Mouse (Mus musculus): Measurements from ENCODE around the gene Slc38a8. TPM values are rescaled to one million over a fixed set of nuclear protein-coding genes. Genes with fewer than 3 reads are reported as not detected.
A peak's percentile ranks its signal among the peaks of the same experiment; 100 is the strongest.

Gene Slc38a8
- total and polyA plus RNA-seq, 2 experiments from 2014 or later, result 0.12 to 0.16 TPM

DNA sequence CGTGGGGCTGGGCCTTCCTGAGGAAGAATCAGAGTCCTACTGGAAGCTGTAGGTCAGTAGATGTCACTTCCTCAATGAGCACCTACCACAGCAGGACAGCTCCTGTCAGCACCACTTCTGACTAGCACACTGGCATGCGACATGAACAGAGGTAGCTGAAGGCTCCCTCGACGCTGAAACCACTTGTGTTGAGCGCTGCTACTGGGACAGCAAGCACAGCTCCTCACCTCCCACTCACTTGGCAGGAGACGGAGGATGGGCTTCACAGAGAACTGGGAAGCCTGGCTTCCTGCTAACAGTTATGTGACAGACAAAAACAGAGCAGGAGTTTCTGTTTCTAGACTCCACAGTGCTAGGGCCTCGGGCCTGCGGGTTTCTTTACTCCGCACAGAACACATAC is 30.5 kb upstream of the Slc38a8 start:
- Histone ChIP-seq H3K9ac (replicated peaks; ENCODE audit: low read length, poor library complexity, severe bottlenecking) (no peak overlapping the region), H3K4me2 (ENCODE audit: low read depth, low read length, poor library complexity, severe bottlenecking) (no peak overlapping the region), H3K4me1 (ENCODE audit: insufficient read depth, low read length) (no peaks in the 10 kb centered on the region), H3K36me3 (ENCODE audit: insufficient read depth, low read length) (peaks cover 84% of the 10 kb centered on the region), H3K9me3 (ENCODE audit: low read length) (no peaks in the 10 kb centered on the region), H3K27ac (ENCODE audit: low read depth, low read length) (no peak overlapping the region), H3K27me3 (ENCODE audit: insufficient read depth, low read length) (no peaks in the 10 kb centered on the region), H3K4me3 (ENCODE audit: low read depth, low read length) (no peak overlapping the region)
- 89% methylated on average over 9 of the region's 9 CpGs for WGBS
- no peak for TF ChIP-seq CTCF (IDR thresholded peaks at IDR 0.05)
- ATAC-seq (ENCODE audit: low FRiP score) (no peak), DNase-seq (ENCODE audit: low spot score) (no peak)

DNA sequence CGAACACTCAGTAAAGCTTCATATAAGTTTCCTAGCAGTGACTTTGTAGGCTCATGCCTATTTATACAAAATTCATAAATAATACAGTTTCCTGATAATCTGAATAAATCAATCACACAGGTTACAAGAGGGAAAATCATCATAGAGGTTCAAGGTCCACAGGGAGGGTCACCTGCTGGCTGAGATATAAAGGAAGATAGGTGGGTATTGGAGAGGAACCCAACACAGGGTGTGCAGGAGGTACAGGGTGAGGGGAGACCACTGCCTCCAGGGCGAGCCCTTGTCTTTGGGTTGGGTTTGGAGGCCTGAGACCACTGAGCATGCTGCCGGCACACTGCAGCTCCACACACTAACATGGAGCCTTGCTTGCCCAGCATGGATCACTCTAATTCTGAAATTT is 29.9 kb upstream of the Slc38a8 start:
- H3K36me3 ChIP-seq (ENCODE audit: insufficient read depth, low read length), result peaks cover 80% of the 10 kb centered on the region
- ATAC-seq (ENCODE audit: low FRiP score) (no peak), DNase-seq (ENCODE audit: low spot score) (no peak)
- no peak overlapping the region for H3K4me3 ChIP-seq (ENCODE audit: low read depth, low read length)
- no peak overlapping the region for H3K4me2 ChIP-seq (ENCODE audit: low read depth, low read length, poor library complexity, severe bottlenecking)
- H3K4me1 ChIP-seq (ENCODE audit: insufficient read depth, low read length), result no peaks in the 10 kb centered on the region
- no peaks in the 10 kb centered on the region for H3K27me3 ChIP-seq (ENCODE audit: insufficient read depth, low read length)
- no peaks in the 10 kb centered on the region for H3K9me3 ChIP-seq (ENCODE audit: low read length)
- no peak overlapping the region for H3K9ac ChIP-seq (replicated peaks; ENCODE audit: low read length, poor library complexity, severe bottlenecking)
- TF ChIP-seq CTCF (IDR thresholded peaks at IDR 0.05), result no peak
- 96% methylated on average over 3 of the region's 3 CpGs for WGBS
- H3K27ac ChIP-seq (ENCODE audit: low read depth, low read length), result no peak overlapping the region

DNA sequence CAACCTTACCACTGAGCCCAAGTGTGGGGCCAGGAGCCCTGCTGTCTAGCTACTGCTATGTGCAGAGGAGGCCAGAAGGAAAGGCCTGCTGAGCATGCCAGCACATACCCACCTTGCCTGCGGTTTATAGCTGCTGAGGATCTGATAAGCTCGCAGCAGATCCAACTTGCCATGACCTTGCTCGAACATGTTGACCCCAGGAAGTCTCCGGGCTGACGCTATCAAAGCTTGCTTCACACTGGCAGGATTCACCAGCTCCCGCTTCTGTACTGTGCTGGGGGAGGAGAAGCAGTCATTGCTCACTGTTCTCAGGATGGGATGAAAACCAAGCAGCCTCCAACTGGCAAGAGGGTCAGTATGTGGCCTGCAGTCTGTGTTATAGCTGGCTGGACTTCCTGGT is 29.4 kb upstream of the Slc38a8 start:
- no peak for DNase-seq (ENCODE audit: low spot score)

DNA sequence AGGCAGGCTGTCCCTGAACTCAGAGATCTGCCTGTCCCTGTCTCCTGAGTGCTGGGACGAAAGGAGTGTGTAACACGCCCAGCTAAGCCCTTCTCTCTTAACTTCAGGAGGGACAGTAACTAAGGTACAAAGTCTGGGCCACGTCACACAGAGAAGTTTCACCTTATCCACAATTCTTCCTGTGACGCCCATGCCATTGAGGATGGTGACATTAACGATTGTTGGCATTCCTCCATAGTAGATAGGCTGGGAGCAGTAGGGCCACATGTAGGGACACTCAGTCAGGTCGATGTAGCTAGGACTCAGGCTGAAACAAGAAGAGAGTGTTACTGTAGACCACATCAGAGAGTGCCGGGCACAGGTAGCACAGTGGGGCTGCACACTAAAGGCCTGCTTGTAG is 27.3 kb upstream of the Slc38a8 start:
- H3K27ac ChIP-seq (ENCODE audit: low read depth, low read length), result no peak overlapping the region
- no peaks in the 10 kb centered on the region for H3K4me1 ChIP-seq (ENCODE audit: insufficient read depth, low read length)
- no peaks in the 10 kb centered on the region for H3K9me3 ChIP-seq (ENCODE audit: low read length)
- DNase-seq (ENCODE audit: low spot score) (no peak), ATAC-seq (ENCODE audit: low FRiP score) (no peak)
- H3K4me2 ChIP-seq (ENCODE audit: low read depth, low read length, poor library complexity, severe bottlenecking), result no peak overlapping the region
- H3K4me3 ChIP-seq (ENCODE audit: low read depth, low read length), result no peak overlapping the region
- H3K36me3 ChIP-seq (ENCODE audit: insufficient read depth, low read length), result peaks cover 75% of the 10 kb centered on the region
- 93% methylated on average over 7 of the region's 7 CpGs for WGBS
- H3K27me3 ChIP-seq (ENCODE audit: insufficient read depth, low read length), result no peaks in the 10 kb centered on the region
- TF ChIP-seq CTCF (IDR thresholded peaks at IDR 0.05), result no peak
- no peak overlapping the region for H3K9ac ChIP-seq (replicated peaks; ENCODE audit: low read length, poor library complexity, severe bottlenecking)

More for the DNA sequence above, 29.4 kb upstream of the Slc38a8 start:
- Histone ChIP-seq H3K36me3 (ENCODE audit: insufficient read depth, low read length) (peaks cover 75% of the 10 kb centered on the region), H3K4me1 (ENCODE audit: insufficient read depth, low read length) (no peaks in the 10 kb centered on the region), H3K4me2 (ENCODE audit: low read depth, low read length, poor library complexity, severe bottlenecking) (no peak overlapping the region), H3K4me3 (ENCODE audit: low read depth, low read length) (no peak overlapping the region), H3K27ac (ENCODE audit: low read depth, low read length) (no peak overlapping the region), H3K27me3 (ENCODE audit: insufficient read depth, low read length) (no peaks in the 10 kb centered on the region), H3K9me3 (ENCODE audit: low read length) (no peaks in the 10 kb centered on the region), H3K9ac (replicated peaks; ENCODE audit: low read length, poor library complexity, severe bottlenecking) (no peak overlapping the region)
- no peak for TF ChIP-seq CTCF (IDR thresholded peaks at IDR 0.05)
- WGBS, result 83% methylated on average over 6 of the region's 6 CpGs
- ATAC-seq (ENCODE audit: low FRiP score), result no peak

DNA sequence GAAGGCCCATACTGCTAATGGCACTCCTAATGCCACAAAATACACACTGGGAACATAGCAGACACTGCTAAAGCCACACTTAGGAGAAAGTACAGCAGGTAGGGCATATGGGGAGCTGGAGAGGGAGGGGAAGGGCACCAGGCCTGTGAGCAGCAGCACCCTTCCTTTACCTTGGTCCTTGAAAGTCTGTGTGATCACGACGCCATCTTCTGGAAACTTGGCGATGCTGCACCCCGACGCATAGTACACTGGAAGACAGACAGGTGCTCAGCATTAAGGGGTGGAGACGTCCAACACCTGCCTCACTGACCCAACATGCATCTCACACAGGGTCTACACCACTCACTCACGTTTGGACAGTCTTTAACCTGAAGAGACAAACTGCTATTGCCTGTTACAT is 18.6 kb upstream of the Slc38a8 start:
- WGBS, result 71% methylated on average over 7 of the region's 7 CpGs

DNA sequence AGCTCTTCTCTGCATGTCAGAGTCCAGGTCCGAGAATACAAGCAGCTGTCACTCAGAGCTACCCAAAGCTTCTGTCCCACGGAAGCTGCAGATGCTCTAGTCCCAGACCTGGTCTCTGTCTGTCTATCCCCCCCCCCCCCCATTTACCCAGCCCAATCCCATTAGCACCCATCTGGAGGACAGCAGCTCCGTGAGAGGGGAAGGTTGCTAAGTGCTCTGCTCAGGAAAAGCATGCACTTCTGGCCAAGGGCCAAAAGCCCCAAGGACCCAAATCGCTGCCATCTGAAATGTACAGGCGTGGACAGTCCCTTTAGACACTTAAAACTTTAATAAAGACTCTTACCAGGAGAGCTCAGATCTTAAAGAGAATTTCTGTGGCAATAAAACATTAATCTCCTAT is 15.2 kb upstream of the Slc38a8 start:
- no peak overlapping the region for H3K4me3 ChIP-seq (ENCODE audit: low read depth, low read length)
- H3K4me1 ChIP-seq (ENCODE audit: insufficient read depth, low read length), result no peaks in the 10 kb centered on the region
- no peak for ATAC-seq (ENCODE audit: low FRiP score)
- H3K36me3 ChIP-seq (ENCODE audit: insufficient read depth, low read length), result peaks cover 80% of the 10 kb centered on the region
- no peak overlapping the region for H3K4me2 ChIP-seq (ENCODE audit: low read depth, low read length, poor library complexity, severe bottlenecking)
- H3K9ac ChIP-seq (replicated peaks; ENCODE audit: low read length, poor library complexity, severe bottlenecking), result no peak overlapping the region
- DNase-seq (ENCODE audit: low spot score), result peak; percentile 34
- no peaks in the 10 kb centered on the region for H3K27me3 ChIP-seq (ENCODE audit: insufficient read depth, low read length)
- H3K27ac ChIP-seq (ENCODE audit: low read depth, low read length), result no peak overlapping the region
- H3K9me3 ChIP-seq (ENCODE audit: low read length), result no peaks in the 10 kb centered on the region
- WGBS, result 39% methylated on average over 5 of the region's 5 CpGs
- TF ChIP-seq CTCF (IDR thresholded peaks at IDR 0.05), result no peak

More for the DNA sequence above, 18.6 kb upstream of the Slc38a8 start:
- DNase-seq (ENCODE audit: low spot score), result peak; percentile 28
- H3K4me1 ChIP-seq (ENCODE audit: insufficient read depth, low read length), result no peaks in the 10 kb centered on the region
- H3K4me3 ChIP-seq (ENCODE audit: low read depth, low read length), result no peak overlapping the region
- peaks cover 83% of the 10 kb centered on the region for H3K36me3 ChIP-seq (ENCODE audit: insufficient read depth, low read length)
- no peak overlapping the region for H3K27ac ChIP-seq (ENCODE audit: low read depth, low read length)
- H3K4me2 ChIP-seq (ENCODE audit: low read depth, low read length, poor library complexity, severe bottlenecking), result no peak overlapping the region
- TF ChIP-seq CTCF (IDR thresholded peaks at IDR 0.05), result peak; percentile 69
- no peak for ATAC-seq (ENCODE audit: low FRiP score)
- H3K9me3 ChIP-seq (ENCODE audit: low read length), result no peaks in the 10 kb centered on the region
- H3K27me3 ChIP-seq (ENCODE audit: insufficient read depth, low read length), result no peaks in the 10 kb centered on the region
- H3K9ac ChIP-seq (replicated peaks; ENCODE audit: low read length, poor library complexity, severe bottlenecking), result no peak overlapping the region
